30 mouse cellular contexts compared by ENCODE assay signal in the genomic region with DNA sequence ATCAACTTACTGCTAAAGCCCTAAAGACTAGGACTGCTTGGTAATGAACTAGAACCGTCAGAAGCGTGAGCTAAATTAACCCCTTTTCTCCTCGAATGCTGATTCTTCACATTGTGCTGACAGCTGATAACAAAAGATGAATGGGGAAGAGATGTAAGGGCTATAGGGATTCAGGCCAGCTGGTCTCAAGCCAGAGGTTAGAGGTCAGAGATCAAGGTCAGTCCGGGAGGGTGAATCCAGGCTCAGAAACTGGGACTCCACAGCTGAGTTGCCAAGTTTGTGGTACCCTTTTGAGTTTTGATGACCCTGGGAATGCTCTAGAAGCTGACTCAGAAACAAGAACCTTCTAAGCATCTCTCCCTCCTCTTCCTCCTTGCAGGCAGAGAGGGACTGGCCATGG. TPM values are rescaled to one million over a fixed set of nuclear protein-coding genes. Genes with fewer than 3 reads are reported as not detected.
DNase-seq lines count a peak whose midpoint lies in the region; ATAC-seq lines count a peak whose summit lies in the region.
"Had no signal": no experiment of that assay in that cellular context is flagged by ENCODE, and none has a peak within 500 bp of the region (broad histone marks: within the 10 kb centered on the region; RNA-seq: fewer than 3 reads in every experiment).

No protein-coding gene starts in this region.

- H3K9me3 ChIP-seq in hindbrain, embryonic 10.5 days, result no peaks in the 10 kb centered on the region
- no peaks in the 10 kb centered on the region for H3K9me3 ChIP-seq in hindbrain, embryonic 14.5 days (ENCODE audit: control insufficient read depth, low read length)
- H3K9me3 ChIP-seq: embryonic facial prominence, embryonic 12.5 days; embryonic facial prominence, embryonic 15.5 days; heart, embryonic 10.5 days; hindbrain, embryonic 12.5 days; intestine, embryonic 15.5 days had no signal

- H3K4me2 ChIP-seq in hindbrain, embryonic 14.5 days (replicated peaks), result no peak overlapping the region
- H3K4me2 ChIP-seq: embryonic facial prominence, embryonic 12.5 days; embryonic facial prominence, embryonic 15.5 days; heart, embryonic 13.5 days; hindbrain, embryonic 12.5 days; intestine, embryonic 15.5 days had no signal

- WGBS in hindbrain, embryonic 10.5 days, result 36% methylated on average over 4 of the region's 4 CpGs
- 26% methylated on average over 4 of the region's 4 CpGs for WGBS in hindbrain, embryonic 14.5 days

- no peaks in the 10 kb centered on the region for H3K36me3 ChIP-seq in hindbrain, embryonic 10.5 days
- H3K36me3 ChIP-seq in hindbrain, embryonic 14.5 days (replicated peaks; ENCODE audit: control insufficient read depth, insufficient read depth), result no peaks in the 10 kb centered on the region
- H3K36me3 ChIP-seq: embryonic facial prominence, embryonic 12.5 days; embryonic facial prominence, embryonic 15.5 days; heart, embryonic 10.5 days; heart, embryonic 13.5 days; hindbrain, embryonic 12.5 days; intestine, embryonic 15.5 days had no signal

- no peak overlapping the region for H3K27ac ChIP-seq in hindbrain, embryonic 10.5 days
- H3K27ac ChIP-seq in hindbrain, embryonic 14.5 days, result no peak overlapping the region
- H3K27ac ChIP-seq: embryonic facial prominence, embryonic 12.5 days; embryonic facial prominence, embryonic 15.5 days; gastrocnemius, adult 2 months; heart, embryonic 10.5 days; heart, embryonic 13.5 days; hindbrain, embryonic 12.5 days; intestine, embryonic 15.5 days had no signal

- no peak for ATAC-seq in hindbrain, embryonic 14.5 days (ENCODE audit: low FRiP score)
- ATAC-seq: forebrain, embryonic 14.5 days; forebrain, postnatal 0 days; hindbrain, embryonic 16.5 days; intestine, embryonic 15.5 days had no signal

- H3K4me1 ChIP-seq in hindbrain, embryonic 10.5 days (replicated peaks), result peaks cover 16% of the 10 kb centered on the region
- peaks cover 8% of the 10 kb centered on the region; the same call in 1 of the 2 replicates for H3K4me1 ChIP-seq in hindbrain, embryonic 14.5 days (replicated peaks; ENCODE audit: control insufficient read depth, insufficient read depth, low read length)
- H3K4me1 ChIP-seq: embryonic facial prominence, embryonic 12.5 days; embryonic facial prominence, embryonic 15.5 days; heart, embryonic 10.5 days; hindbrain, embryonic 12.5 days; intestine, embryonic 15.5 days had no signal

- H3K27me3 ChIP-seq in hindbrain, embryonic 10.5 days (ENCODE audit: insufficient read depth, poor library complexity, severe bottlenecking), result 0 out of 2 replicates have a peak, but pooled peaks cover 5% of the 10 kb centered on the region
- H3K27me3 ChIP-seq in hindbrain, embryonic 14.5 days (ENCODE audit: control insufficient read depth, insufficient read depth, low read length), result no peaks in the 10 kb centered on the region
- H3K27me3 ChIP-seq: embryonic facial prominence, embryonic 15.5 days; heart, embryonic 13.5 days; hindbrain, embryonic 12.5 days; intestine, embryonic 15.5 days had no signal

- H3K4me3 ChIP-seq in hindbrain, embryonic 10.5 days, result no peak overlapping the region
- no peak overlapping the region for H3K4me3 ChIP-seq in hindbrain, embryonic 14.5 days (replicated peaks; ENCODE audit: low read length)
- H3K4me3 ChIP-seq: embryonic facial prominence, embryonic 12.5 days; embryonic facial prominence, embryonic 15.5 days; gastrocnemius, adult 2 months; heart, embryonic 10.5 days; heart, embryonic 13.5 days; hindbrain, embryonic 12.5 days; intestine, embryonic 15.5 days had no signal

- H3K9ac ChIP-seq in hindbrain, embryonic 14.5 days, result no peak overlapping the region
- H3K9ac ChIP-seq: embryonic facial prominence, embryonic 12.5 days; embryonic facial prominence, embryonic 15.5 days; forebrain, postnatal 0 days; heart, embryonic 13.5 days; hindbrain, embryonic 12.5 days; intestine, embryonic 15.5 days had no signal

- DNase-seq in adrenal gland, adult (ENCODE audit: inconsistent age in 2 of 2, low spot score in 1 of 2), result peak; percentile 25 to 69
- DNase-seq in adrenal gland, postnatal 14 days, result no peak
- peak; percentile 18 for DNase-seq in embryo, embryonic 10 days (ENCODE audit: low spot score)
- DNase-seq in embryo, embryonic 11 days, result no peak
- DNase-seq in hindbrain, embryonic 10.5 days (ENCODE audit: low spot score), result peak; percentile 26
- DNase-seq in hindbrain, embryonic 14.5 days (ENCODE audit: low spot score), result no peak
- peak; percentile 5 for DNase-seq in ZHBTc4 (ENCODE audit: low read depth, low spot score)
- DNase-seq: adrenal gland, postnatal 10 days; cerebellum, adult 18-20 months; cerebellum, adult 9-10 months; cerebellum, postnatal 14 days; forebrain, postnatal 0 days; gastrocnemius, adult 2 months; gastrocnemius, postnatal 14 days; heart, adult 18-20 months; heart, postnatal 14 days; heart, postnatal 4 days; kidney, adult 11 months had no signal

RNA-seq across cellular contexts. Expression of gene Lrrc30, which starts 28.1 kb away (rescaled TPM):
- 0.26 and 0.37 TPM in 2 replicates for total RNA-seq in adrenal gland, postnatal 14 days (2021)
- not detected in 2 replicates for polyA plus RNA-seq in hindbrain, embryonic 10.5 days (2016; fragmentation: Nextera tagmentation; extraction: Ambion mirVana)
- polyA plus RNA-seq in hindbrain, embryonic 14.5 days (2014; fragmentation: Nextera tagmentation; extraction: Ambion mirVana), result not detected in 2 replicates
- total RNA-seq: ES-E14; forebrain, postnatal 0 days had no signal
- polyA plus RNA-seq: forebrain, embryonic 11.5 days; forebrain, embryonic 14.5 days; forebrain, postnatal 0 days; frontal cortex, adult 2 months; heart, embryonic 13.5 days; heart, embryonic 16.5 days; hindbrain, embryonic 12.5 days; hindbrain, embryonic 16.5 days; intestine, embryonic 15.5 days had no signal

Comparison
In these comparisons a context has a peak if more than half of its experiments do, and no peak if none do; other contexts are left out.
1. DNase-seq: peak in adrenal gland, adult (2 of 2), embryo, embryonic 10 days (single experiment), hindbrain, embryonic 10.5 days (single experiment) and ZHBTc4 (single experiment); none in adrenal gland, postnatal 14 days (single experiment), embryo, embryonic 11 days (single experiment) and hindbrain, embryonic 14.5 days (single experiment).